Mouse (Mus musculus) 3134 (cell line): ENCODE measurements at regions not wholly inside any gene's neighbourhood (a gene's known extent, or its start where the extent isn't known, plus 50 kb on each side); places are given as distances from the start of the nearest gene placed in this dataset.
"Not testable (repeated sequence)": the region's sequence is repeated elsewhere in the genome, so short reads cannot be mapped to it uniquely, and the experiment has no call there.

Experiments used
- DNase-seq: peaks from one replicate; pipeline ENCODE4 v3.0.0-alpha.2; 2011; ENCODE audit warnings: low spot score; ENCODE audit not compliant: insufficient read length; ENCODE audit errors: extremely low read depth

GRCm38 (mm10) chr13:97366723-97367122, 125.8 kb downstream of the Enc1 start:
- no peak for DNase-seq

GRCm38 (mm10) chr13:97365557-97366244, 124.8 kb downstream of the Enc1 start:
- no peak for DNase-seq

- DNase-seq = no peak
Observed at GRCm38 (mm10) chr13:97365004-97365403, 124.1 kb downstream of the Enc1 start.

DNA sequence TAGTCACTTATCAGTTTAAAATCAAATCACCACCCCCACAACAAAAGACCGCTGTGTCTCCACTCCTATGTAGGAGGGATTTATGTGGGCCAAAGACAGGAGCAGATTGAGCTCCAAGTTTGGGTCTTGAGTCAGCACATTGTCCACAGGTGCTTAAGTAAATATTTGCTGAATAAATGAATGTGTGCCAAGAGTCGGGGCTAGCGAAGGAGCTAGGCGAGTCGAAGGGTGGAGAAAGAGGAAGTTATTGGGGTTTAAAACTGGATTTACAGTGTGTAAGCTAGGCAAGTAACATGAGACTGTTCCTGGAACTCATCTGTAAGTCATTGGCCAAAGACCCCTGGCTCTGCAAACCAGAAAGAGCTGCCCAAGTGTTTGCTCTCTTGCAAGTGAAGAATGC, 122.9 kb downstream of the Enc1 start:
- no peak for DNase-seq

GRCm38 (mm10) chr13:97363214-97363613, 122.3 kb downstream of the Enc1 start:
- no peak for DNase-seq

DNA sequence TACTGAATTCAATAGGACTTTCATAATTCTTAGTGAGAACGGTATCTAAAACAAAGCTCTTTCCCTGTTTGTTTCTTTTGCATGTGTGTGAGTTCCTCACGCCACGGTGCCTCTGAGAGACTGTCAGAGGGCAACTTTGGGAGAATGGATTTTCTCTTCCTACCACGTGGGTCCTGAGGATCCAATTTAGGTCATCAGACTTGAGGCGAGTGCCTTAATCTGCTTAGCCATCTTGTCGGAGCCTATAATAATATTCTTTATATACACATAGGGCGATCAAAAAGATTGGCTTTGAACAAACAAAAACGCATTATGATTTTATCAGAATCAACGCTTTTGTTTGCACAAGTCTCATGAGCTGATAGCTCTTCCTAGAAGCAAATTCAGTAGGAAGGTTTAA, 119.6 kb downstream of the Enc1 start:
- DNase-seq = no peak

GRCm38 (mm10) chr13:97358781-97359305, 117.9 kb downstream of the Enc1 start:
- no peak for DNase-seq

GRCm38 (mm10) chr13:97358261-97358660, 117.4 kb downstream of the Enc1 start:
- DNase-seq = no peak

DNA sequence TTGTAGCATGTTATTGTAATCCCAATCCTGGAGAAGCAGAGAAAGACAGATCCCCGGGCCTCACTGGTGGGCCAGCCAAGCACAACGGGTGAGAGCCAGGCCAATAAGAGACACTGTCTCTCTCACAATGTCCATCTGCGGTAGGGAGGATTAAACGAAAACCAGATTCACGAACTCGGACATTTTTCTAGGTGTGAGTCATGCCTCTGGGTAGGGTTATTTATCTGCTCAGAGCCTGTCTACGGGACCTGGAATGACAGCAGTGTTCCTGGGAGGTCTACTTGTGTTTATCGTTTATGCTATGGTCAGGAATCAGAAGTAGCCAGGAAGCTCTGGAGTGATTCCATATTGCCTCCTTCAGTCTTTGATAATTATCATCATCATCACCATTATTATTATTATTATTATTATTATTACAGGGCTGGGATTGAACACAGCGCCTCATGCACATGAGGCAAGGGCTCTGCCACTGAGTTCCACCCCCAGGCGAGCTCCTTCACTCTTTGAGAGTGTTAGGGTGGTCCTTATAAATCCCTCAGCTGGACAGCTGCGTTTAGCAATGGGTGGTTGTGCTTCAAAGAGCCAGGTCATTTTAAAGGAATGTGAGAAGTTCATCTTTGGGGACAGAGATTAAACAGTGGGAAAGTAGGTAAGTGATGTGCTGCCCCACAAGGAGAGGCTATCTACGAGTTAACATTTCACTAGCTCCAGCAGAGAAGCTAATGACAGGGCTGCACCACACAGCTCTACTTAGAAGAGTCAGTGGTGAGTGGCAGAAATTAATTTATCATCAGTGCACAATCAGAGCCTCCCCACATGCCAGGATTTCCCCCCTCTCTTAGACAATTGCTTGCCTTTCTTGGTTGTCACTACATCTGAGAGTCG, 116.3 kb downstream of the Enc1 start:
- no peak for DNase-seq

GRCm38 (mm10) chr13:97355411-97355810, 114.5 kb downstream of the Enc1 start:
- not testable (repeated sequence) for DNase-seq

DNA sequence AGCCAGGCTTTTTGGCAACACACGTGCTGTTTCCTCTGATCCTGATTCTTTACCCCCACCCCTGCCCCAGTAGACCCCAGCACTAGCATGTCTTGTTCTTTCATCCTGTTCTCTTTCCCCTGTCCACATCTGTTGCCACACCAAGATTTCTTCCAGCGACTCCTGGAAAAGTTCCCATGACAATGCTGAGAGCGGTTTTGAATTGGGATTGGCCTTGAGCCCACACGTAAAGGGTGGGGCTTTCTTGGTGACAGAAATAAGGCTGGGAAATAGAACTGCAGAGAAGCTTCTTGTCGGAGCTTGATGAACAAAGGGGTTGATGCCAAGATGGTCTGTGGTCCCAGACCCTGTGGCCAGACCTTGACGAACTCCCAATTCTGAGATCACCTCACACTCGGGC, 106.8 kb downstream of the Enc1 start:
- DNase-seq = no peak

GRCm38 (mm10) chr13:97341218-97341889, 100.4 kb downstream of the Enc1 start:
- no peak for DNase-seq

DNA sequence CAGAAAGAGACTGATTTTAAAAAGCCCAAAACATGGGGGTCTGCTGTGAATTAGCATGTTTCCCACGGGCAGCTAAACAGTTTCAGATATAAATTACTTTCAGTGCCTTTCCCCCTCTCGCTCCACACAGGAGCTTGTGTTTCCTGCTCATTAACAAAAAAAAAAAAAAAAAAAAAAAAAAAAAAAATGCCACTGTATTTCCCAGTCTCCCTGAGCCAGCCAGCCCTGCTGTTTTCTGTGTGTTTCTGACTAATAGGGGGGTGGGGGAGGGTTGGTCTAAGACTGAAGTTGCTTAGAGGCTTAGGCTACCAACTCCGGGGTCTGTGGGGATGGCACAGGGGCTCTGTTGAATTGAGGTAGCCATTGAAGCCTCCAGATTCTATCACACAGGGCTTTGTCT, 97.0 kb downstream of the Enc1 start:
- DNase-seq = no peak

DNA sequence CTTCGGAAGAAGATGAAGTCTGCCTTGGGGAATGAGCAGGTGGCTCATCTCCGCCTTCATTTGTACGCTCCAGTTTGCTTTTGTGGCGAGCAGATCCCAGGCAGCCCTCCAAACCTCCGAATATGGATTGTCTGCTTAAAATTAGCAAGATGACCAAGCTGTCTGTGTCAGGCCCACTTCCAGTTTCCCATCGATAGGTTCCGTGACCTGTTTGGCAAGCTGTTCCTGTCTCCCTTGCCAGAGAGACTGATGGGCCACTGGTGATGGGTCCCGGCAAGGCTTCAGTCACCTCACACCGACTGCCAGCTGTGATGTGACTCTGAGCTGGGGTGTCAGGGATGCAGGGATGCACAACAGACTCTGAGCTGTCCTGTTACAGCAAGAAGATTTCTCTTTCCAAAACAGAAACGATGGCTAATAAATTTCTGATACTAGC, 96.4 kb downstream of the Enc1 start:
- DNase-seq = no peak

GRCm38 (mm10) chr13:97333801-97334534, 93.1 kb downstream of the Enc1 start:
- no peak for DNase-seq

- DNase-seq = no peak
Observed at GRCm38 (mm10) chr13:97331072-97331471, 90.2 kb downstream of the Enc1 start.

- not testable (repeated sequence) for DNase-seq
Observed at GRCm38 (mm10) chr13:97321307-97321706, 80.4 kb downstream of the Enc1 start.

DNA sequence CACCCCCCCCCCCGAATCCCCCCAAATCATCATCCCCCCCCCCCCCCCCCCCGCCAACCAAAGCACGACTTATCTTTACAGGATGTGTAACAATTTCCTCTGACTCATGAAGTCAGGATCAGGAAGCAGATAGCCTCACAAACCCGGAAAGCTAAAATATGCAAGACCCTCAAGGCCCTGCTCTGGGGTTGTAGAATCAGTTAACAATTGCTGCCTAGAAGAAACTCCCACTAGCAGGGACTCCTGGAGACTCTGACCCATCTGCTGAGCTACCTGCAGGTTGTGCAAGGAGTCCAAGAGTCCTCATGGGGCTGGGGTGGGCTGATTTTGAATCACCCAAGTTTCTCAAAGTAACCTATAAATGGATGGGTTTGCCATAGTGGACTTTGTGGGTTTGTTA, 79.9 kb downstream of the Enc1 start:
- DNase-seq = no peak

DNA sequence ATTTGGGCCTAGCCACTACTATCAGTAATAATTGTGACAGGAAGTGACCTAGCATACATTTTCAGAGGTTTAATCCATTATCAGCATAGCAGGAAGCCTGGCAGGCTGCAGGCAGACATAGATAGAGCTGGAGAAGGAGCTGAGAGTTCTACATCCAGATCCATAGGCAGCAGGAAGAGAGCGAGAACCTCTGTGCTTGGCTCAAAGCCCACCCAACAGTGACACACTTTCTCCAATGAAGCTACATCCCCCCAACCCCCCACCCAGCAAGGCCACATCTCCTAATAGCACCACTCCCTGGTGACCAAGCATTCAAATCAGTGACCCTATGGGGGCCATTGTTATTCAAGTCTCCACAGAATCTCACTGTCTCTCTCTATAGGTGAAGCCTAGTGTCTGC, 79.4 kb downstream of the Enc1 start:
- no peak for DNase-seq

- no peak for DNase-seq
Observed at GRCm38 (mm10) chr13:97317633-97318032, 76.7 kb downstream of the Enc1 start.
